Mouse (Mus musculus): ENCODE results near the gene Cpsf2.

DNA sequence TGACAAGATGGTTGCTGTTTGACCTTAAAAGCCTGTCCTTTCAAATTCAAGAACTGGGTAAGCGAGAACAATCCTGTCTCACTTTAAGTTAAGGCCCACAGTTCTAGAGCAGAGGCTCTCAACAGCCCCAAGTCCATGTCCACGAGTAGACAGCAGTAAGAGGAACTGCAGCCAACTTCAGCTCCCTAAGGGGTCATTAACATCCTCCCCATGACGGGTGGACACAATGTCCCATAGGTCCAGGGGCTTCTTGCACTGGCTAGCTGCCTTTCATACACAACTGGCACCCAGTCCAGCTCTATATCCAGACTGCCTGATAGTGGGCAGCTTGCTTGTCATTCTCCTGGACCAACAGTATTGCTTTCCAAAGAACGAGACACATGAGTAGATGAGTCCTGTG is 27.0 kb upstream of the Cpsf2 start:
- TF ChIP-seq POLR2A (IDR thresholded peaks at IDR 0.05; ENCODE audit: borderline replicate concordance, extremely low read depth, insufficient read depth, insufficient read length, poor library complexity, severe bottlenecking) (no peak), CTCF (IDR thresholded peaks at IDR 0.05; ENCODE audit: borderline replicate concordance, extremely low read depth, insufficient read depth, insufficient read length) (no peak)

Measured in brain, embryonic 14.5 days (tissue).